Mouse (Mus musculus): ENCODE measurements around the gene Gm37419. TPM values are rescaled to one million over a fixed set of nuclear protein-coding genes. Genes with fewer than 3 reads are reported as not detected.

Gm37419 gene
- total and polyA plus RNA-seq, 2 experiments from 2014 or later, result not detected

DNA sequence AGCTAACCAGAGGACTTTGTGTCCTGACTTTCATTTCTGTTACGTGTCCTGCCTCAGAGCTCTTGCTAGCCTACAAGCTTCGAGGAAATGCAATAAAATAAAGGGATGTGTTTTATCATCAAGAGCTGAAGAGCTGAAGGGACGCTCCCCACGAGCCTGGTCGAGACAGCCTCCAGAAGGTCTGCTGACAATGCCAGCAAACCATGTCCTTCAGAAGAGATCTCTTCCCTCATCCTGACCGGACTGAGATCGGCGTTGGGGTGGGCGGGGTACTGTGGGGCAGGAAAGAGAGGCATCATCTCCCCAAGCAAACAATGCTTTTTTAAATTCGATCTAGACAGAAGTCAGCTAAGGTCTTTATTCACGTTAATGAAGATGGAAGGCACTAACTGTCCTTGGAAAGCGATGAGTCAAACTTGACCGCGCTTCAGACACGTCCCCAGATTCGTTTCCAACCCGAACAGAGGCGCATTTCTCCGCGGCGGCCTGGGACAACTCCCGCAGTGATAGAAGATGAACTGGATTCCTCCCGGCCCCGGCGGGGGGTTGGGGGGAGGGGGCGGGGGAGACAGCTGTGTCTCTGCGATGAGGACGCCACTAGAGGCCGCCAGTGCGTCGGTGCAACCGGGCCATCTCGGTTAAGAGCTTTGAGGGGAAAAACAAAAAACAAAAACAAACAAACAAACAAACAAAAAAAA is 5.2 kb upstream of the Gm37419 start:
- Histone ChIP-seq H3K36me3 (ENCODE audit: insufficient read depth, low read length) (no peaks in the 10 kb centered on the region), H3K4me2 (ENCODE audit: low read depth, low read length) (peak overlapping the region; percentile 77), H3K27ac (peak overlapping the region; percentile 71), H3K4me3 (ENCODE audit: low read length) (peak overlapping the region; percentile 36), H3K9ac (replicated peaks; ENCODE audit: low read length) (peak overlapping the region; percentile 38), H3K4me1 (ENCODE audit: insufficient read depth, low read length) (0 out of 2 replicates have a peak, but pooled peaks cover 4% of the 10 kb centered on the region), H3K9me3 (ENCODE audit: low read length) (no peaks in the 10 kb centered on the region), H3K27me3 (ENCODE audit: insufficient read depth, low read length) (peaks cover 19% of the 10 kb centered on the region; the same call in 1 of the 2 replicates)
- WGBS, result under 1% methylated on average over 33 of the region's 33 CpGs
- peak; percentile 88 for DNase-seq (ENCODE audit: low spot score)
- ATAC-seq, result no peak; the same call in 1 of the 2 replicates
- peak; percentile 61 for TF ChIP-seq CTCF (IDR thresholded peaks at IDR 0.05; ENCODE audit: low read depth)

DNA sequence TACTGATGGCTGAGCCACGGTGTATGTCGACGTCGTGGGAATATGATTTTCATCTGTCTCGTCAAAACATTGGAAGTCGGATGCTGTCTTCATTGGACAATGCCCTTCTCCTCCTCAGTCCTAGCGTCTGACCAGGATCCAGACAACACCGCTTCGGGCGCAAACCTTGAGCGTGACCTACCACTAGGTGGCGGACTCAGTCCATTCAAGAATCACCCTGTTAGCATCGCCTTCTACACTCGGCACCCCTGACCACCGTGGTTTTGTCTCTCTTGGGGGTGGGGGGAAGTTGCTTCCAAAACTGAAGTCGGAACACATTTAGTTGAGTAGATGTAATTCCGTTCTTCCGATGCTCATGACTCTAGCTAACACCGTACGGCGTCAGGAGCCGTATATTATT is 4.1 kb upstream of the Gm37419 start:
- DNase-seq (ENCODE audit: low spot score) (peak; percentile 94), ATAC-seq (peak; percentile 61)
- Histone ChIP-seq H3K36me3 (ENCODE audit: insufficient read depth, low read length) (no peaks in the 10 kb centered on the region), H3K27ac (no peak overlapping the region; the same call in 1 of the 2 replicates), H3K4me2 (ENCODE audit: low read depth, low read length) (peak overlapping the region; percentile 77), H3K4me3 (ENCODE audit: low read length) (peak overlapping the region; percentile 34), H3K9me3 (ENCODE audit: low read length) (no peaks in the 10 kb centered on the region), H3K9ac (replicated peaks; ENCODE audit: low read length) (peak overlapping the region; percentile 6; the same call in 1 of the 2 replicates), H3K4me1 (ENCODE audit: insufficient read depth, low read length) (0 out of 2 replicates have a peak, but pooled peaks cover 4% of the 10 kb centered on the region), H3K27me3 (ENCODE audit: insufficient read depth, low read length) (peaks cover 16% of the 10 kb centered on the region; the same call in 1 of the 2 replicates)
- 1% methylated on average over 22 of the region's 22 CpGs for WGBS
- TF ChIP-seq CTCF (IDR thresholded peaks at IDR 0.05; ENCODE audit: low read depth), result peak; percentile 96

DNA sequence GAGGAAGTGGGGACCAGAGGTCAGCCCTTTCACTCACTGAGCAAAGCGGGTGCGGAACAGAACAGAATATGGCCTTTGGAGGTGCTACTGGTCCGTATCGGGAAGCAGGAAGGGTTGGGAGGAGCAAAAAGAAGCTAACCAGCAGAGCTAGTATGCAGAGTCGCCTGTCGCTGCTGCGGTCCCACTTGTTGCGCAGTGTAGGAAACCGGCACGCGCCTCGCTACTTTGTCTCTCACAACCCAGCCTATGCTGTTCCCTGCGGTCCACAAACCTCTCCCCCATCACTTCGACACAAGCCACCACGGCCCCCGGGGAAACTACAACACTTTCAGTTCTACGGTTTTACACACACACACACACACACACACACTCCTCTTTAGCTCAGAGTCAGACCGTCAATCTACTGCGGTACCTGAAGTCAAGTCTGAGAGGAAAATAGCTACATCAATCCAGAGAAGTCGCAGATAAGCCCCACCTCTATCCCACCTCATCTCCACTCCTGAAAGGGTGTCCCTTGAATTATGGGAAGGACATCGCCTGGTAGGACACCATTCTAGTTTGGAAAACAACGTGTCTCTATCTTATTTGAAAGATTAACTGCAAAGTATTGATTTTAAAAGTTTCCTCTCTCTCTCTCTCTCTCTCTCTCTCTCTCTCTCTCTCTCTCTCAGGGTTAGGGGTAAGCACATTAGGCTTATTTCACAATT is 3.4 kb upstream of the Gm37419 start:
- Histone ChIP-seq H3K4me2 (ENCODE audit: low read depth, low read length) (peak overlapping the region; percentile 77), H3K4me3 (ENCODE audit: low read length) (peak overlapping the region; percentile 34), H3K9me3 (ENCODE audit: low read length) (no peaks in the 10 kb centered on the region), H3K27ac (peak overlapping the region; percentile 41; the same call in 1 of the 2 replicates), H3K4me1 (ENCODE audit: insufficient read depth, low read length) (0 out of 2 replicates have a peak, but pooled peaks cover 4% of the 10 kb centered on the region), H3K27me3 (ENCODE audit: insufficient read depth, low read length) (peaks cover 9% of the 10 kb centered on the region; the same call in 1 of the 2 replicates), H3K9ac (replicated peaks; ENCODE audit: low read length) (peak overlapping the region; percentile 6; the same call in 1 of the 2 replicates), H3K36me3 (ENCODE audit: insufficient read depth, low read length) (no peaks in the 10 kb centered on the region)
- under 1% methylated on average over 22 of the region's 22 CpGs for WGBS
- no peak for ATAC-seq
- DNase-seq (ENCODE audit: low spot score), result peak; percentile 60
- no peak for TF ChIP-seq CTCF (IDR thresholded peaks at IDR 0.05; ENCODE audit: low read depth)

DNA sequence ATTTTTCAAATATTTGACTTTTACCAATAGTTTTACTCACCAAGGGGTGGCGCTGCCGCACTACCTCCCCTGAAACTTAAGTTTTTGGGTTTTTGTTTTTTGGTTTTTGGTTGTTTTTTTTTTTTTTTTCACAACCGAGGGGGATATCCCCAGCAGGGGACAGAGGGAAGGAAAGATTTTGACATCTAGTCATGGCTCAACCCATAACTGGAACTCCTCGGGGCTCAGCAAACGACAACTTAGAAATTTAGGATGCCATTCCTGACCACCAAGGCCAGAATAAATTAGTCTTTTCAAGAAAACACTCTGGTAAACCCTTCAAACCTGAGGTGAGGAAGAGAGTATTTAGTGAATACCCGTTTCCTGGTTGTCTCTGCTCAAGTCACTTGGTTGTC is 2.8 kb upstream of the Gm37419 start:
- Histone ChIP-seq H3K4me1 (ENCODE audit: insufficient read depth, low read length) (0 out of 2 replicates have a peak, but pooled peaks cover 4% of the 10 kb centered on the region), H3K4me2 (ENCODE audit: low read depth, low read length) (peak overlapping the region; percentile 77), H3K27ac (no peak overlapping the region; the same call in 1 of the 2 replicates), H3K9me3 (ENCODE audit: low read length) (no peaks in the 10 kb centered on the region), H3K4me3 (ENCODE audit: low read length) (peak overlapping the region; percentile 34; the same call in 1 of the 2 replicates), H3K27me3 (ENCODE audit: insufficient read depth, low read length) (peaks cover 5% of the 10 kb centered on the region; the same call in 1 of the 2 replicates), H3K9ac (replicated peaks; ENCODE audit: low read length) (no peak overlapping the region), H3K36me3 (ENCODE audit: insufficient read depth, low read length) (no peaks in the 10 kb centered on the region)
- 3% methylated on average over 6 of the region's 6 CpGs for WGBS
- DNase-seq (ENCODE audit: low spot score) (peak; percentile 72), ATAC-seq (no peak)
- TF ChIP-seq CTCF (IDR thresholded peaks at IDR 0.05; ENCODE audit: low read depth), result peak; percentile 71

DNA sequence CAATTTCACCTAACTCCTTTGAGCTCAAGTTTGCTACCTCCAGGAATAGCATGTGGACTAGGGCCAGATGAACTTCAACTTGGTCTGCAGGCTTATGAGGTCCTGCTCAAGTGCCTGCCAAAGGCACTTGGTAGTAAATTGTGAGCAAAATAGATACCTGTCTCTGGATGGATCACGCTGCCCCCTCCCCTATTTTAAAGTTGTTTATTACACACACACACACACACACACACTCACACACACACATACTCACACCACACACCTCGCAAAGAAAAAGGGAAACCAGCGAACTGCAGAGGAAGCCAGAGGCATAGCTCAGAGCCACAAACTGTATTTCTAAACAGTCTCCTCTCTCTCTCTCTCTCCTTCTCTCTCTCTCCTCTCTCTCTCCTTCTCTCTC is 2.1 kb upstream of the Gm37419 start:
- Histone ChIP-seq H3K4me3 (ENCODE audit: low read length) (peak overlapping the region; percentile 77), H3K4me1 (ENCODE audit: insufficient read depth, low read length) (0 out of 2 replicates have a peak, but pooled peaks cover 4% of the 10 kb centered on the region), H3K36me3 (ENCODE audit: insufficient read depth, low read length) (no peaks in the 10 kb centered on the region), H3K27me3 (ENCODE audit: insufficient read depth, low read length) (peaks cover 5% of the 10 kb centered on the region; the same call in 1 of the 2 replicates), H3K9me3 (ENCODE audit: low read length) (no peaks in the 10 kb centered on the region), H3K4me2 (ENCODE audit: low read depth, low read length) (peak overlapping the region; percentile 77), H3K9ac (replicated peaks; ENCODE audit: low read length) (peak overlapping the region; percentile 87), H3K27ac (peak overlapping the region; percentile 99; the same call in 1 of the 2 replicates)
- no peak for ATAC-seq
- WGBS, result 3% methylated on average over 3 of the region's 3 CpGs
- no peak for TF ChIP-seq CTCF (IDR thresholded peaks at IDR 0.05; ENCODE audit: low read depth)
- DNase-seq (ENCODE audit: low spot score), result no peak

DNA sequence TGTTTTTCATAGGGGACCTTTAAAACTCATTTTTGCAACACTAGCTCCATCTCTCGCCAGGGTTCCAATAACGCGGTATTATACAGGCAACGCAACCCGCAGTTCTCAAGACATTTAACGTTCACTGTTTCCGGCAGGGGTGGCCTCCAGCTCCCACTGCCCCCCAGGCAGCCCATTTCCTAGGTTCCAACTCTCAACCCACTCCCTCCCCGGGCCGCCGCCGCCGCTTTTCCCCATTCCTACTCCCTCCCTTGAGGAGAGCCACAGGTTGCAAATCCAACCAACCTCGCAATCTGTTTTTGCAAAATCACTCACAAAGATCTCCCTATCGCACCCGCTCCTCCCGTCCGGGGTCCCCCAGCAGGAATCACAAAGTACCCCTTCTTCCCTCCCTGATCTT is 1.4 kb upstream of the Gm37419 start:
- Histone ChIP-seq H3K4me3 (ENCODE audit: low read length) (peak overlapping the region; percentile 77), H3K4me1 (ENCODE audit: insufficient read depth, low read length) (0 out of 2 replicates have a peak, but pooled peaks cover 4% of the 10 kb centered on the region), H3K9ac (replicated peaks; ENCODE audit: low read length) (peak overlapping the region; percentile 87), H3K27me3 (ENCODE audit: insufficient read depth, low read length) (no peaks in the 10 kb centered on the region), H3K36me3 (ENCODE audit: insufficient read depth, low read length) (no peaks in the 10 kb centered on the region), H3K4me2 (ENCODE audit: low read depth, low read length) (peak overlapping the region; percentile 77), H3K27ac (peak overlapping the region; percentile 99), H3K9me3 (ENCODE audit: low read length) (no peaks in the 10 kb centered on the region)
- no peak for DNase-seq (ENCODE audit: low spot score)
- under 1% methylated on average over 17 of the region's 17 CpGs for WGBS
- no peak for ATAC-seq
- no peak for TF ChIP-seq CTCF (IDR thresholded peaks at IDR 0.05; ENCODE audit: low read depth)
